Mouse (Mus musculus) hindbrain, postnatal 0 days (tissue): ENCODE data around the gene Aste1. TPM values are rescaled to one million over a fixed set of nuclear protein-coding genes. Genes with fewer than 3 reads are reported as not detected.

Experiments used
- ATAC-seq: fragments of 200-750 bp; cut with Nextera tagmentation; 2 replicates; pipeline ENCODE4 v1.8.0; 2017; ENCODE audit warnings: mild to moderate bottlenecking, moderate TSS enrichment, moderate library complexity
- DNase-seq: peaks from one replicate; pipeline ENCODE4 v3.0.0-alpha.2; 2015; ENCODE audit warnings: low spot score
- H3K27ac ChIP-seq: fragments of 300-500 bp; sonication (generic); 2 replicates; pipeline ENCODE4 v1.5.1; 2014; ENCODE audit warnings: mild to moderate bottlenecking
- H3K27me3 ChIP-seq: fragments of 300-500 bp; sonication (generic); 2 replicates; pipeline ENCODE4 v1.6.1; 2014; ENCODE audit warnings: low read length, mixed read lengths; ENCODE audit not compliant: insufficient read depth
- H3K36me3 ChIP-seq: fragments of 300-500 bp; sonication (generic); 2 replicates; pipeline ENCODE4 v1.6.1; 2014; ENCODE audit warnings: low read length, mixed read lengths; ENCODE audit not compliant: insufficient read depth
- H3K4me1 ChIP-seq: fragments of 300-500 bp; sonication (generic); 2 replicates; pipeline ENCODE4 v1.6.1; 2014; ENCODE audit warnings: antibody characterized with exemption, low read length, mixed read lengths; ENCODE audit not compliant: insufficient read depth
- H3K4me2 ChIP-seq: fragments of 300-500 bp; sonication (generic); 2 replicates; pipeline ENCODE4 v1.6.1; 2014; ENCODE audit warnings: low read depth, mild to moderate bottlenecking, low read length, moderate library complexity, mixed read lengths
- H3K4me3 ChIP-seq: fragments of 300-500 bp; sonication (generic); 2 replicates; pipeline ENCODE4 v1.5.1; 2014; ENCODE audit warnings: low read length
- H3K9ac ChIP-seq: fragments of 300-500 bp; sonication (generic); replicated peaks from 2 replicates; pipeline ENCODE4 v1.6.1; 2014; ENCODE audit warnings: mild to moderate bottlenecking, low read length, moderate library complexity, mixed read lengths
- H3K9me3 ChIP-seq: fragments of 300-500 bp; sonication (generic); 2 replicates; pipeline ENCODE4 v1.6.1; 2016; ENCODE audit warnings: low read length, mixed read lengths
- CTCF ChIP-seq: IDR thresholded peaks from 2 replicates; pipeline ENCODE4 v1.5.1; 2016; ENCODE audit warnings: antibody characterized with exemption, control low read depth, low read depth
- WGBS: fragments of 180-500 bp; shearing (Covaris S2); extraction: QIAGEN DNeasy Blood & Tissue Kit; methylation state at CpG from one replicate; pipeline ENCODE4 v1.1.7; 2014; 5-methylcytosine and 5-hydroxymethylcytosine counted together
- polyA plus RNA-seq: library from polyadenylated mRNA; unstranded; fragments of >200 nt; fragmentation: Nextera tagmentation; extraction: Ambion mirVana; gene quantifications from 2 replicates; pipeline ENCODE4 v1.2.1, GENCODE M21; 2015
- total RNA-seq: library from RNA; depleted of rRNA; stranded (reverse); fragments of >200 nt; gene quantifications from 2 replicates; pipeline ENCODE4 v1.2.3, GENCODE M21; 2014; rRNA removed

Aste1 gene
- total and polyA plus RNA-seq, 2 experiments from 2014 or later = 6.4 to 7.1 TPM

DNA sequence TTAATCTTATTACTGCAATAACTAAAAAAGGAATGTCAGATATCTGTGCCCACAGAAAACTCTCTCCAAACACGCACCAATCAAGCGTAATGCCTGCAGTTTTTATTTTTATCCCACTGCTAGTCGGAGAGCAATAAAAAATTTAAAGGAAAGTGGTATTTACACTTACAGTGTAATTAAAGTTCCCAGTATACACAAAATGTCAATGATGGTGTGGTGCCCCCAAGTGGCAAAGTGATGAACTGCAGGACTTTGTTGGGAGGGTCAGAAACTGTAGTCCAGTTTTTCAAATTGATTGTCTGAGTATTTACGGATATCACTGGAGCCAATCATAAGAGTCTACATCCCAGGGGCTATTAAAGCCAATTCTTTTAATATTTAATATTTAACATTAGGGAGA lies 5.9 kb upstream of the Aste1 start:
- Histone ChIP-seq H3K27me3 (no peaks in the 10 kb centered on the region), H3K9ac (no peak overlapping the region), H3K4me1 (no peaks in the 10 kb centered on the region), H3K4me3 (no peak overlapping the region), H3K4me2 (no peak overlapping the region), H3K36me3 (no peaks in the 10 kb centered on the region), H3K9me3 (no peaks in the 10 kb centered on the region), H3K27ac (no peak overlapping the region)
- ATAC-seq (no peak), DNase-seq (peak; percentile 82)
- peak; percentile 90 for TF ChIP-seq CTCF
- WGBS = 12% methylated on average over 4 of the region's 4 CpGs

DNA sequence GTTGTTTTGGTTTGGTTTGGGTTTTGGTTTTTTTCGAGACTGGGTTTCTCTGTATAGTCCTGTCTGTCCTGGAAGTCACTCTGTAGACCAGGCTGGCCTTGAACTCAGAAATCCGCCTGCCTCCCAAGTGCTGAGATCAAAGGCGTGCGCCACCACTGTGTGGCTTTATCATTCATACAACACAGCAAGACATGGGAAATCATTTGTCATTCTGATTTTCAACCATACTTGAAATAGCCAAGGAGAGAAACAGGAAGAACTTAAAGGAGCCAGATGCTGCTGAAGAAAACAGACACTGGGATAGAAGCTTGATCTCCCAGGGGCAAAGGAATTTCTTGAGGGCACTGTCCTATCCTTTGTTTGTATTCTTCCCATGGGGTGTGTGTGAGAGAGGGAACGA lies 4.6 kb upstream of the Aste1 start:
- H3K9ac ChIP-seq = no peak overlapping the region
- no peaks in the 10 kb centered on the region for H3K4me1 ChIP-seq
- no peaks in the 10 kb centered on the region for H3K9me3 ChIP-seq
- H3K27ac ChIP-seq = no peak overlapping the region
- no peak overlapping the region for H3K4me3 ChIP-seq
- no peaks in the 10 kb centered on the region for H3K27me3 ChIP-seq
- TF ChIP-seq CTCF = no peak
- H3K4me2 ChIP-seq = no peak overlapping the region
- DNase-seq = no peak
- H3K36me3 ChIP-seq = no peaks in the 10 kb centered on the region
- 63% methylated on average over 4 of the region's 5 CpGs for WGBS
- ATAC-seq = no peak

DNA sequence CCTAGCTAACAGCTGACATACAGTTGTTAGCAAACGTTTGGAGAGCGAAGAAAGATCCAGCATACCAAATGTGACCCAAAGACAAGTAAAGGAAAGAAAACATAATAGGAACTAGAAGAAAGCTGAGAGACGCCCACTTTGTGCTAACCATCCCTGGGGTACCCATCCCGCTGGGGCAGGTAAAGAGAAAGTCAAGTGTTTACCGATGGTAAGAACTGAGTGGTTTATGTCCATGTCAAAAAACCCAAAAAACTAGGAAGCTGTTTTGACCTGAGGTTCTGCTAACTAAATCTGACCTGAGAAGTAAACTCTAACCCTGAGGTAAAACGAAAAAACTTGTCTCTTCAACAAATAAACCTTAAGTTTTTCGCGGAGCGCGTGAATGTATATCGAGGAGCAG lies 472 bp upstream of the Aste1 start:
- DNase-seq = no peak
- H3K27ac ChIP-seq = peak overlapping the region; percentile 64; the same call in 1 of the 2 replicates
- H3K4me3 ChIP-seq = peak overlapping the region; percentile 68
- no peak for TF ChIP-seq CTCF
- H3K9me3 ChIP-seq = no peaks in the 10 kb centered on the region
- no peaks in the 10 kb centered on the region for H3K27me3 ChIP-seq
- H3K36me3 ChIP-seq = no peaks in the 10 kb centered on the region
- peak overlapping the region; percentile 50; the same call in 1 of the 2 replicates for H3K9ac ChIP-seq
- WGBS = 10% methylated on average over 11 of the region's 11 CpGs
- H3K4me2 ChIP-seq = peak overlapping the region; percentile 74
- ATAC-seq = peak; percentile 31
- 0 out of 2 replicates have a peak, but pooled peaks cover 3% of the 10 kb centered on the region for H3K4me1 ChIP-seq

DNA sequence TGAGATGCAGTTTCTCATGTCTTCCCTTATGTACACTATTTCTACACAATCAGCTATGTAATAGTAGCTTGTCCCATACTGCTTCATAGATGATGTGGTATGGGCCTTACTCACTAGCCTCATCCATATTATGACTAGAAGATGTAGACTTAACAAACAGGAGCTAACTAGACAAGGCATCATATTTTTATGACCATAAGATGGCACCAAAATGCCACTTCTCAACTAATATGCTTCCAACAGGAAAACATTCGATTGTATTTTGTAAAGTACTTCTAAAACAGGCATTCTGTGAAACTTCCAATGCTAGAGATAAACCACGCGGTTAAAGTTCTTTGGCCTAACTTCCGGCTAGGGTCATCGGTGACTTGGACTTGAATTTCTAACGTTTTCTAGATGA lies 13.4 kb downstream of the Aste1 start:
- Histone ChIP-seq H3K27me3 (no peaks in the 10 kb centered on the region), H3K36me3 (peaks cover 13% of the 10 kb centered on the region), H3K27ac (no peak overlapping the region), H3K4me2 (no peak overlapping the region), H3K9ac (no peak overlapping the region), H3K4me3 (no peak overlapping the region), H3K4me1 (no peaks in the 10 kb centered on the region), H3K9me3 (no peaks in the 10 kb centered on the region)
- peak; percentile 40; the same call in 1 of the 2 replicates for TF ChIP-seq CTCF
- peak; percentile 42 for DNase-seq
- WGBS = 91% methylated on average over 6 of the region's 6 CpGs
- no peak for ATAC-seq

DNA sequence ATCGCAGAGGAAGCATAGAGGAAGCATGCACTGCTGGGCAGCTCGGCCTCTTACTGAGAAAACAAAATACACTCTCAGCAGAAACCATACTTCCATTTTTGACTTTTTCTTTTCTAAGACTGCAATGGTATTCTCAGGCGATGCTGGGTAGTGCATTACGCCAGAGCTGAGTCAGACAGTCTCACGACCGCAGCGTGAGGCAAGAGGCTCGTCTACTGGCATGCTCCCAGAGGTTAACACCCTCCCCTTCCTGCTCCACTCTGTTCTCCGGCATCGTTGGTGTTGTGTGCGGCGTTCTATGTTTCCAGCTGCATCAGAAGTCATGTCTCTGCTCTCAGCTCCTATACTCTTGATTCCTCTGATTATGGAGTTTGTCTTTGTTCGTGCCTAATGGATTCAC lies 63.8 kb downstream of the Aste1 start:
- H3K4me2 ChIP-seq = no peak overlapping the region
- no peak overlapping the region for H3K4me3 ChIP-seq
- no peak overlapping the region for H3K9ac ChIP-seq
- DNase-seq (no peak), ATAC-seq (no peak)
- 86% methylated on average over 13 of the region's 13 CpGs for WGBS
- H3K27ac ChIP-seq = no peak overlapping the region
- peaks cover 17% of the 10 kb centered on the region for H3K36me3 ChIP-seq
- H3K27me3 ChIP-seq = no peaks in the 10 kb centered on the region
- no peaks in the 10 kb centered on the region for H3K4me1 ChIP-seq
- H3K9me3 ChIP-seq = no peaks in the 10 kb centered on the region
- no peak for TF ChIP-seq CTCF

DNA sequence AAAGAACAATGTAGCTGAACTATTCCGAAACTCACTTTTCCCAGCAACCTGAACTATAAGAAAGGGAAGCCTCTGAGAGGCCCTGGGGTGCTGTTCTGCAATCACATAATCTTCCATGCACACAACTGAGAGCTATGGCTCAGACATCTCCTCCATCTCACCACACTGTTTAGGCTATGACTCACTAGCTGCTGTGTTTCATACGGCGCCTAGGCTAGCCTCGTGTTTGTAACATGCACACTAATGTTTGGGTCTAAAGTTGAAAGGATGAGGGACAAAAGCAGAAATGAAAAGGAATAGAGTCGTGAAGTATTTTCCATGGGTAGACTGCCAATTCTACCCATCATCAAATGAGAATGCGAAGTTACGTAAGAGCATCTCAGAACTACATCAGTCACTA lies 66.3 kb downstream of the Aste1 start:
- H3K36me3 ChIP-seq = peaks cover 16% of the 10 kb centered on the region

More for the DNA sequence above, 66.3 kb downstream of the Aste1 start:
- DNase-seq = no peak
- Histone ChIP-seq H3K9me3 (no peaks in the 10 kb centered on the region), H3K4me2 (no peak overlapping the region), H3K4me3 (no peak overlapping the region), H3K27me3 (no peaks in the 10 kb centered on the region), H3K27ac (no peak overlapping the region), H3K4me1 (no peaks in the 10 kb centered on the region), H3K9ac (no peak overlapping the region)
- no peak for TF ChIP-seq CTCF
- 91% methylated on average over 7 of the region's 7 CpGs for WGBS
- ATAC-seq = no peak

Other genes with a start within 250 kb of the Aste1 start
- 1.3 and 2.4 TPM in 2 replicates for gene Nek11, start 132 bp downstream of the Aste1 start, total RNA-seq
- 2.1 and 2.7 TPM in 2 replicates for gene Nek11, start 132 bp downstream of the Aste1 start, polyA plus RNA-seq
- gene Atp2c1, start 131.9 kb downstream of the Aste1 start, total RNA-seq = 120 and 157 TPM in 2 replicates
- gene Atp2c1, start 131.9 kb downstream of the Aste1 start, polyA plus RNA-seq = 66.0 and 68.5 TPM in 2 replicates
- gene Pik3r4, start 247.6 kb downstream of the Aste1 start, total RNA-seq = 17.7 and 26.7 TPM in 2 replicates
- 12.8 and 13.1 TPM in 2 replicates for gene Pik3r4, start 247.6 kb downstream of the Aste1 start, polyA plus RNA-seq